Mouse (Mus musculus) heart, postnatal 0 days (tissue): Measurements from ENCODE around the gene Mief1.

Source experiments
- CTCF ChIP-seq: IDR thresholded peaks from 2 replicates; pipeline ENCODE4 v1.5.1; 2016; ENCODE audit warnings: antibody characterized with exemption, control low read depth, low read depth
- EP300 ChIP-seq: IDR thresholded peaks from 2 replicates; pipeline ENCODE4 v1.6.1; 2016; ENCODE audit warnings: antibody characterized with exemption, low read depth

- TF ChIP-seq CTCF (no peak), EP300 (no peak)
Measured at GRCm38 (mm10) chr15:80277625-80278024, 43.8 kb downstream of the Mief1 start.
